Mouse (Mus musculus) olfactory bulb, adult 2 months (tissue): ENCODE measurements around the gene Grip1.

Source experiments
- CTCF ChIP-seq: fragments of 200-500 bp; IDR thresholded peaks from 2 replicates; pipeline ENCODE4 v1.5.1; 2012; ENCODE audit warnings: low read depth, mild to moderate bottlenecking, low read length, moderate library complexity; ENCODE audit not compliant: insufficient read depth
- POLR2A ChIP-seq: fragments of 200-500 bp; IDR thresholded peaks from 2 replicates; pipeline ENCODE4 v1.6.1; 2012; ENCODE audit warnings: mild to moderate bottlenecking, low read depth, low read length, moderate library complexity; ENCODE audit not compliant: insufficient read depth

GRCm38 (mm10) chr10:119490831-119491230 is 37.2 kb downstream of the Grip1 start:
- TF ChIP-seq CTCF (no peak), POLR2A (no peak)
